Mouse (Mus musculus): Measurements from ENCODE around the gene Cblb.

DNA sequence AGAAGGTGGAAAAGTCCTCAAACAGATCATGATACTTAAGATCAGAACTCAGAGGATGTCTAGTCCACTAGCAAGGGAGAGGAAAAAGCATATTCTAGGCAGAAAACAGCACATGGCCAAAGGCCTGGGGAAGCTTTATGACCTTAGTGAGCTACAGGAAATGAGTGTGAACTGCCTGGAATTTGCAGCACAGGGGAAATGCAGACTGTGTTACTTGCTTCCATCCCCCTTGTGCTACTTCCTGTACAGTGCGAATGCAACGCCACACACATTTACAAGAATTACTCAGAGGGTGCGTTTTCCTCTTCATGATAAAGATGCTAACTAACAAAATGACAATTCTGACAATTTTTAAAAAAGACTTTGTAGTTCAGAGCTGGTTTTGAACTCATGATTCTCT, 41.8 kb upstream of the Cblb start:
- TF ChIP-seq CTCF (IDR thresholded peaks at IDR 0.05; ENCODE audit: low read depth), result no peak
- TF ChIP-seq EP300 (IDR thresholded peaks at IDR 0.05; ENCODE audit: low read depth), result no peak

Measured in liver, embryonic 14.5 days (tissue).